Mouse (Mus musculus): ENCODE measurements around the gene Rhpn2. TPM values are rescaled to one million over a fixed set of nuclear protein-coding genes. Genes with fewer than 3 reads are reported as not detected.
"Not testable (repeated sequence)": the region's sequence is repeated elsewhere in the genome, so short reads cannot be mapped to it uniquely, and the experiment has no call there.

The Rhpn2 gene
- 4.6 and 9.2 TPM in 2 replicates for polyA plus RNA-seq (2015; fragmentation: Nextera tagmentation; extraction: Ambion mirVana)

DNA sequence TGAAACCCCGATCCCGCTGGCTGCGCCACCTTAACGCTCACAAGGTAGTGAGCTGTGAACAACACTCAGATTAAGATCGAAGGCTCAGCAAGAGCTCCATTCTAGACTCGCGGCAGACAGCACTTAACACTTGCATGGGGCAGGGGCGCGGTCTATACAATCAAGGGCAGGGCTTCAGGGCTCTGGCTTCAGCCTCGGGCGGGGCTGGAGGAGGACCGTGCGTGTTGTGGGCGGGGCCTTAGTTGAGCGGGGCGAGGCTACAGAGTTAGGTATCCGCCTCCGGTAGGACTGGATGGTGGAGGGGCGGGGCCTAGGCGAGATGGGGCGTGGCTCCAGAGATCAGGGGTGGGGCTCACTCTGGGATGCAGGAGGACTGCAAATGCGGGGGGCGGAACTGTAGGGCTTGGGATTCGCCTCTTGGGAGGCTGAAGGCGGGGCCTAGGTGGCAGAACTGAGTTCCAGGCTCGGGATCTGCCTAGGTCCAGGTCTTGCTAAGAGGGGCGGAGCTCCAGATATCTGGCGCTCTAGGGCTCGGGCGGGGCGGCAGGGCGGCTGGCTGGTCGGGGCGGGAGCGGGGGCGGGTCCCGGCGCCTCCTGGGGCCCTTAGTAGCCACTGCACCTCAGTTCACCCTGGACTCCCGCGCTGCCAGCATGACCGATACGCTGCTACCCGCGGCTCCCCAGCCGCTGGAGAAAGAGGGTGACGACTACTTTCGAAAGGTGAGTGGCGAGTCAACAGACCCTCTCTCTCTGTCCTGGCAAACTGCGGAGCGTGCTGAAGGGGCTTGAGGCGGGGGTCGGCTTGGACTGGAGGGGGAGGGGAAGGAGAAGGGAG lies at the start of gene Rhpn2:
TSS of gene Rhpn2 (plus strand) at position 479 of the 835 bp plus-strand sequence.
- Histone ChIP-seq H3K27ac (replicated peaks) (peak within 1 kb of the TSS; percentile 66), H3K9ac (replicated peaks) (peak within 1 kb of the TSS; percentile 50), H3K36me3 (no peaks in the 10 kb centered on the region), H3K4me1 (peaks cover 24% of the 10 kb centered on the region), H3K9me3 (replicated peaks) (no peaks in the 10 kb centered on the region), H3K4me2 (peak within 1 kb of the TSS; percentile 100), H3K27me3 (replicated peaks) (peaks cover 16% of the 10 kb centered on the region), H3K4me3 (replicated peaks) (peak within 1 kb of the TSS; percentile 62)
- WGBS: under 1% methylated on average over 49 of the region's 52 CpGs
- peak; percentile 96 for ATAC-seq (ENCODE audit: low FRiP score)

DNA sequence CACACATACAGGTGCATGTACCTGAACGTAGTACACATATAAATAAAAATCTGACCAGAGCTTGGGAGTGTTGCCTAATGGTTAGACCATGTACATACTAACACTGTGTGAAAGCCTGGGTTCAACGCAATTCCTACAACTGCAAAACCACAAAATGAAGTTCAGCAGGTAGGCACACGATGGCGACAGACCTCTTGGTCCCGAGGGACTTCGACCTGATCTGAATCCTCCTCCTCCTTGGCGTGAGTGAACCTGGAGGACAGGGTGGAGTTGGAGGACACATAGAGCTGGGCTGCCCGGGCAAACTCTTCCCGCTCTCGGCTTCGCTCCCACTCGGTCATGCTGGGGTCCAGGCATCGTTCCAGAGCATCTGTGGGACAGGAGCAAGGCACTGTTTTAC lies 40.5 kb upstream of the Rhpn2 start:
- 87% methylated on average over 13 of the region's 13 CpGs for WGBS
- Histone ChIP-seq H3K9me3 (replicated peaks) (no peaks in the 10 kb centered on the region), H3K9ac (replicated peaks) (no peak overlapping the region), H3K4me1 (no peaks in the 10 kb centered on the region), H3K27ac (replicated peaks) (no peak overlapping the region), H3K27me3 (replicated peaks) (no peaks in the 10 kb centered on the region), H3K36me3 (peaks cover 83% of the 10 kb centered on the region), H3K4me2 (no peak overlapping the region), H3K4me3 (replicated peaks) (no peak overlapping the region)
- ATAC-seq (ENCODE audit: low FRiP score): no peak

DNA sequence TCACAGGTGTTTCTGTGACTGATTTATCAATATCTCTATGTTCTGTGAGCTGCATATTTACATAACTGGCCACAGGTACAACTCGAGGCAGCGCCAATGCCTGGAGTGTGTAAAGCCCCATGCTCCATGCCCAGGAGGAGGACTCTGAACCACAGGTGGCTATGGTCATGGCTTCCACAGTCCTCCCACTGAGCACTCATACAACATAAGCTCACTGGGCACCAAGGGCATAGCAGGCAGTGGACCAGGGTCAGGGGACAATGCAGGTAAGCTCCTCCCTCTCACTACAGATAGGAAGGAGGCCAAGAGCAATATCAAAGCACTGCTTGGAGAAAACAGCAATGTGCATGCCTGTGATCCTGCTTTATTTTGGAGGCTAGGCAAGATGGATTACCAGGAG lies 38.3 kb upstream of the Rhpn2 start:
- Histone ChIP-seq H3K27ac (replicated peaks) (no peak overlapping the region), H3K36me3 (peaks cover 78% of the 10 kb centered on the region)
- WGBS: 98% methylated on average over 2 of the region's 2 CpGs

DNA sequence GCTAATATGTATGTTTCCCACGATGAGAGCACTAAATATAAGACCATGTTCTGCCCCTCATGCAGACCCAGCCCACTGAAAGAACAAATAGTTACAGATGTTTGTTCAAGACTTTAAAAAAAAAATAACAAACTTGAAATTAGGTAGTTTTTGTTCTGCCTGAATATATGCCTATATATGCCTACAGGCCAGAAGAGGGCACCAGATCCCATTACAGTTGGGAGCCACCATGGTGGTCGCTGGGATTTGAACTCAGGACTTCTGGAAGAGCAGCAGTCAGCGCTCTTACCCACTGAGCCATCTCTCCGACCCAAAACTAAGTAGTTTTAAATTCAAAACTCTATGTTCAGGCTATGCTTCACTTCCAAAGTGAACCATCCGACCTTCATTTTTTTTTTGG lies 36.1 kb upstream of the Rhpn2 start:
- no peak overlapping the region for H3K4me3 ChIP-seq (replicated peaks)
- H3K27me3 ChIP-seq (replicated peaks): no peaks in the 10 kb centered on the region
- peaks cover 78% of the 10 kb centered on the region for H3K36me3 ChIP-seq
- no peak overlapping the region for H3K9ac ChIP-seq (replicated peaks)
- H3K27ac ChIP-seq (replicated peaks): no peak overlapping the region
- WGBS: 90% methylated on average over 5 of the region's 5 CpGs
- ATAC-seq (ENCODE audit: low FRiP score): no peak
- no peaks in the 10 kb centered on the region for H3K9me3 ChIP-seq (replicated peaks)
- H3K4me1 ChIP-seq: no peaks in the 10 kb centered on the region
- no peak overlapping the region for H3K4me2 ChIP-seq

More for the DNA sequence above, 38.3 kb upstream of the Rhpn2 start:
- ATAC-seq (ENCODE audit: low FRiP score): no peak
- H3K4me2 ChIP-seq: no peak overlapping the region
- H3K9ac ChIP-seq (replicated peaks): no peak overlapping the region
- H3K4me1 ChIP-seq: no peaks in the 10 kb centered on the region
- no peaks in the 10 kb centered on the region for H3K9me3 ChIP-seq (replicated peaks)
- H3K4me3 ChIP-seq (replicated peaks): no peak overlapping the region
- no peaks in the 10 kb centered on the region for H3K27me3 ChIP-seq (replicated peaks)

DNA sequence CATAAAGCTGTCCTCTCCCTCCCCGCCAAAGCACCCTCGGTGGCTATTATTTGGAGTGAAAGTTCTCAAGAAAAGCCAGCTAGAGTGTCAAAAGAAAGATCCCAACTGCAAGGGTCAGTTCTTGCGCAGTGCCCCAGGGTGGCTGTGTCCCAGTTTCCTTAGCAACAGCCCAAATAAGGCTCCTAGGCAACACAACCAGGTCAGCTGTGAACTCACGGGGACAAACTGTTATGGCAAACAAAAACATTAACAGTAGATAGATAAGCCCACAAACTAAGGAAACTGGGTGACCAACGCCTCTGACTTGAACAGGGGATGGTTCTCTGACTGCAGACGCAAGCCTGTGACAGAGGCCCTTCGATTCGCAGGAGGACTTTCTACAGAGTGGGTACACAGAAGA lies 34.3 kb upstream of the Rhpn2 start:
- WGBS: 56% methylated on average over 8 of the region's 8 CpGs
- Histone ChIP-seq H3K4me2 (no peak overlapping the region), H3K4me1 (no peaks in the 10 kb centered on the region), H3K27ac (replicated peaks) (no peak overlapping the region), H3K27me3 (replicated peaks) (no peaks in the 10 kb centered on the region), H3K9me3 (replicated peaks) (no peaks in the 10 kb centered on the region), H3K36me3 (peaks cover 72% of the 10 kb centered on the region), H3K4me3 (replicated peaks) (no peak overlapping the region), H3K9ac (replicated peaks) (no peak overlapping the region)
- no peak for ATAC-seq (ENCODE audit: low FRiP score)

DNA sequence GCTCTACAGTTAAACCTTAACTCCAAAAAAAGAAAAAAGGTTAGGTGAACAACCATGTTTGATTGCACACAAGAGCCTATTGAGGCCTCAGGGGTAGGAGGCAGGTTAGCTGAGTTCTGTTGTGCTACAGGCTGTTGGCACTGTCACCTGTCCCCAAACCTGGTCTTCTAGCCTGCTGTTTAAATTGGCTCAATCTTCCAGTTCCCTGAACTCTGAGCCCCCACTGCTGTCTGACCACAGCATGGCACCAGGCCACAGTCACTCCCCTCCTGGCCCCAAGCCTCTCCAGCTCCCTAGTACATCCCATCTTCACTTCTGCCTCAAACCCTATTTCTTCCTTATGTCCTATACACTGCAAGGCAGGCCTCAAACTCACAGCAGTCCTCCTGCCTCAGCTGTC lies 33.2 kb upstream of the Rhpn2 start:
- peaks cover 72% of the 10 kb centered on the region for H3K36me3 ChIP-seq
- H3K27ac ChIP-seq (replicated peaks): no peak overlapping the region
- H3K27me3 ChIP-seq (replicated peaks): no peaks in the 10 kb centered on the region
- no peaks in the 10 kb centered on the region for H3K4me1 ChIP-seq
- ATAC-seq (ENCODE audit: low FRiP score): no peak
- no peaks in the 10 kb centered on the region for H3K9me3 ChIP-seq (replicated peaks)
- no peak overlapping the region for H3K4me2 ChIP-seq
- H3K4me3 ChIP-seq (replicated peaks): no peak overlapping the region
- no peak overlapping the region for H3K9ac ChIP-seq (replicated peaks)

DNA sequence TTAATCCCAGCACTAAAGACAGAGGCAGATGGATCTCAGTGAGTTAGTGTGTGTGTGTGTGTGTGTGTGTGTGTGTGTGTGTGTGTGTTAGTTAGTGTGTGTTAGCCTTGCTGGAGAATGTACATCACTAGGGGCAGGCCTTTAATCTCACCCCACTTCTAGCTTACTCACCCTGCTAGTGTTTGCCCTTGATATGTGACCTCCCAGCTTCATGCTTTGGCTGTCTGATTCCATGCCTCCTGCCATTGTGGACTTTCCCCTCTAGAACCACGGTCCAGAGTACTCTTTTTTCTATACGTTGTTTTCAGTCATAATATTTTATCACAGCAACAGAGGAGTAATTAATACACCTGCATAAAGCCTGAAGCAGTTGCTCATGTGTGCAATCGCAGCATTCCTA lies 22.8 kb upstream of the Rhpn2 start:
- no peaks in the 10 kb centered on the region for H3K27me3 ChIP-seq (replicated peaks)
- H3K27ac ChIP-seq (replicated peaks): no peak overlapping the region
- H3K4me2 ChIP-seq: no peak overlapping the region
- WGBS: 93% methylated on average over 3 of the region's 3 CpGs
- no peaks in the 10 kb centered on the region for H3K9me3 ChIP-seq (replicated peaks)
- ATAC-seq (ENCODE audit: low FRiP score): no peak
- H3K36me3 ChIP-seq: peaks cover 40% of the 10 kb centered on the region
- H3K4me3 ChIP-seq (replicated peaks): no peak overlapping the region
- no peaks in the 10 kb centered on the region for H3K4me1 ChIP-seq
- no peak overlapping the region for H3K9ac ChIP-seq (replicated peaks)

DNA sequence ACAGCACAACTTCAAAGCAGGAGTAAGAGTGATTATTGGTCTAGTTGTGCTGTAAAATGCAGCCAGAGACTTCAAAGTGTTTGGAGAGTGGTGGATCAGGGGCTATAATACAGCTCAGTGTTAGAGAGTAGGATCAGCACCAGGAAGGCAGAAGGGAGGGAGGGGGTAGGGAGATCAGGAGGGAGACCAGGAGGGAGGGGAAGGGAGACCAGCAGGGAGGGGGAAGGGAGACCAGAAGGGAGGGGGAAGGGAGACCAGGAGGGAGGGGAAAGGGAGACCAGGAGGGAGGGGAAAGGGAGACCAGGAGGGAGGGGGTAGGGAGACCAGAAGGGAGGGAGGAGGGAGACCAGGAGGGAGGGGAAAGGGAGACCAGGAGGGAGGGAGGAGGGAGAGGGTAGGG lies 19.8 kb upstream of the Rhpn2 start:
- Histone ChIP-seq H3K9me3 (replicated peaks) (no peaks in the 10 kb centered on the region), H3K4me1 (peaks cover 14% of the 10 kb centered on the region), H3K4me3 (replicated peaks) (no peak overlapping the region), H3K27me3 (replicated peaks) (no peaks in the 10 kb centered on the region), H3K9ac (replicated peaks) (no peak overlapping the region), H3K27ac (replicated peaks) (no peak overlapping the region), H3K36me3 (peaks cover 11% of the 10 kb centered on the region), H3K4me2 (no peak overlapping the region)
- no peak for ATAC-seq (ENCODE audit: low FRiP score)

DNA sequence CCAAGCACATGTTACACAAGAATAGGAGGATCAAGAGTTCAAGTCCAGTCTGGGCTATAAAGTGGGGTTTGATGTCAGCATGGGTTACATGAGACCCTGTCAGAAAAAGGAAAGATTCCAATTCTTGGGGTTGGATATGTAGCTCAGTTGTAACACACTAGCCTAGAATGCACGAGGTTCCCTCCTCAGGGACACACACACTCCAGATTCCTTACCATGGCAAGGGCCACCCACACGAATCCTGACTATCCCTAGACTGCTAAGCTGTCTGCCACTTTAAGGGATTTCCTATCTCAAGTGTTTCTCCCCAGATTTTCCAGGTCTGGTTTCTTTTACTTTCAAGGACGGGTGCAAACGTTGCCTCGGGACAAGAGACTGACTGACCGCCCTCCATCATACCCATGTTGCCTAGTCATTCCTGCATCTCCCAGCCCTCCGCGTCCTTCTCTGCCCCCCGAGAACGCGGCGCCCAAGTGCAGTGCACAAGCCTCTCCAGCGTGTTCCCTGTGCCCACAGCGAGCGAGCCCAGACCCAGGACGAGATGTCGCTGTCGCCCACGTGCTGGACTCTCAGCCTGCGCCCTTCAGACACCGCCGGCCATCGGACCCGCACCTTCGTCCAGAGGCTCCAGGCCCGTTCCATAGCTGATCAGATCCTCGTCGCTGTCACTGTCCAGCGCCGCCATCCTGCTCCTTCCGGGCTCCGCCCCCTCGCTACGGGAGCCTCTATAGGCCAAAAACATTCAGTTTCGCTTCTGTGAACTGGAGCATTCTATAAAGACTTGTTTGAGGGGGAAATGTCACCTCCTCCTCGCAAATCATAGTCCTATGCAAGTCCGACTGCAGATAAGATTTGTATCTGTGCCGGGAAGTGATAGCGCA lies 16.0 kb upstream of the Rhpn2 start, which contains the start of gene Gpatch1:
TSS of gene Gpatch1 (minus strand) at position 712 of the 881 bp plus-strand sequence.
- H3K9ac ChIP-seq (replicated peaks): peak within 1 kb of the TSS; percentile 86
- no peaks in the 10 kb centered on the region for H3K36me3 ChIP-seq
- H3K9me3 ChIP-seq (replicated peaks): no peaks in the 10 kb centered on the region
- peak; percentile 87 for ATAC-seq (ENCODE audit: low FRiP score)
- H3K27me3 ChIP-seq (replicated peaks): no peaks in the 10 kb centered on the region
- peak within 1 kb of the TSS; percentile 81 for H3K27ac ChIP-seq (replicated peaks)
- H3K4me1 ChIP-seq: peaks cover 17% of the 10 kb centered on the region
- H3K4me3 ChIP-seq (replicated peaks): peak within 1 kb of the TSS; percentile 70
- peak within 1 kb of the TSS; percentile 67 for H3K4me2 ChIP-seq
- whole genome bisulfite sequencing: 1% methylated on average over 39 of the region's 39 CpGs

DNA sequence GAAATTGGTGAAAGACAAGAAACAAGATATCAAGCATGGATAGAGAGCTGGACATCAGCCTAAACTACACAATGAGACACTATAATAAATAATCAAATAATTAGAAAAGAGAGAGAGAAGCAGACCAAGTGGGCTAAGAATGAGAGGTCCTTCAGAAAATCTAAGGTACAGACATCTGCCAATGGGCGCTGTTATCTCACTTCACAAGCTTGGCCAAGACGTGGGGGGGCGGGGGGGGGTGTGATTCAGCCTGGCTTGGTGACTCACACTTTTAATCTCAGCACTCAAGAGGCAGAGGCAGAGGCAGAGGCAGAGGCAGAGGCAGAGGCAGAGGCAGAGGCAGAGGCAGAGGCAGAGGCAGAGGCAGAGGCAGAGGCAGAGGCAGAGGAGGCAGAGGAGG lies 14.7 kb upstream of the Rhpn2 start:
- not testable (repeated sequence) for H3K4me2 ChIP-seq; H3K9me3 ChIP-seq (replicated peaks); H3K27me3 ChIP-seq (replicated peaks); H3K9ac ChIP-seq (replicated peaks); H3K27ac ChIP-seq (replicated peaks); ATAC-seq (ENCODE audit: low FRiP score); H3K36me3 ChIP-seq; H3K4me3 ChIP-seq (replicated peaks)
- WGBS: 64% methylated on average over 3 of the region's 3 CpGs
- peaks cover 19% of the 10 kb centered on the region for H3K4me1 ChIP-seq

DNA sequence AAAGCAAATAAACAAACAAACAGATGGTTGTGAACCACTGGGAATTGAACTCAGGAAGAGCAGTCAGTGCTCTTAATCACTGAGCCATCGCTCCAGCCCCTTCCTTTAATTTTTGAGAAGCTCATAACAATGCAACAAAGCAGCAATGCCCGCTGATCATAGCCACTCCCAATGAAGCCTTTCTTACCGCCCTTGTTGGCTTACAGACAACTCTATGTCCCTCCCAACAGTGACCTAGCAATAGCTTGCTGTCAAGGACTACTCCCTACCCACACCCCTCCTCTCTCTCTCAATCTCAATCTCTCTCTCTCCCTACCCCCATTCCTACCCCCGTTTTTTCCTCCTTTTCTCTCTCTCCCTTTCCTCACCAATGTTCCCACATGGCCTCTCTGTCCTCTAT lies 14.2 kb upstream of the Rhpn2 start:
- H3K36me3 ChIP-seq: no peaks in the 10 kb centered on the region
- ATAC-seq (ENCODE audit: low FRiP score): no peak
- no peak overlapping the region for H3K4me3 ChIP-seq (replicated peaks)
- no peak overlapping the region for H3K4me2 ChIP-seq
- H3K9ac ChIP-seq (replicated peaks): no peak overlapping the region
- H3K4me1 ChIP-seq: peaks cover 19% of the 10 kb centered on the region
- no peaks in the 10 kb centered on the region for H3K27me3 ChIP-seq (replicated peaks)
- no peak overlapping the region for H3K27ac ChIP-seq (replicated peaks)
- WGBS: 84% methylated on average over 4 of the region's 4 CpGs
- H3K9me3 ChIP-seq (replicated peaks): no peaks in the 10 kb centered on the region

DNA sequence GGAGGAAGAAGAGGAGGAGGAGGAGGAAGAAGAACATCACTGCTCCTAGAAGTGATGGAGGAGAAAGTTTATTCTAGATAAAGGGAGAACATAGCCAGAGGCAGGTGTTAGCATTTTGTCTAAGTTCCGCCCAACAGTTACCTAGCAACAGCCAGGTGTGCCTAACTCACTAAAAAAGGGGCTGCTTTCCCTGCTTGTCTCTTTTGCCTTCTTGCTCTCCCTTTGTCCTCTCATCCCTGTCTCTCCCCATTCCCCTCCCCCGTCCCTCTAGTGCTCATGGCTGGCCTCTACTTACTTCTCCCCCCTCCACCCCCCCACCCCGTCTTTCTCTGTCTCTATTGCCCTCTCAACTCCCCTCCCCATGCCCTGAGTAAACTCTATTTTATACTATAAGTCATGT lies 11.8 kb upstream of the Rhpn2 start:
- no peaks in the 10 kb centered on the region for H3K36me3 ChIP-seq
- H3K27me3 ChIP-seq (replicated peaks): no peaks in the 10 kb centered on the region
- H3K4me2 ChIP-seq: no peak overlapping the region
- no peak overlapping the region for H3K9ac ChIP-seq (replicated peaks)
- no peak overlapping the region for H3K27ac ChIP-seq (replicated peaks)
- no peak for ATAC-seq (ENCODE audit: low FRiP score)
- no peaks in the 10 kb centered on the region for H3K9me3 ChIP-seq (replicated peaks)
- 54% methylated on average over 3 of the region's 3 CpGs for WGBS
- no peak overlapping the region for H3K4me3 ChIP-seq (replicated peaks)
- peaks cover 12% of the 10 kb centered on the region for H3K4me1 ChIP-seq

Data from neural tube, embryonic 15.5 days (tissue).